Mouse (Mus musculus) gastrocnemius, adult 18-20 months (tissue): ENCODE measurements around the gene Ddx24. TPM values are rescaled to one million over a fixed set of nuclear protein-coding genes. Genes with fewer than 3 reads are reported as not detected.

Experiments
- total RNA-seq, 2 experiments: library from RNA; stranded (reverse); gene quantifications; 2 replicates each; pipeline ENCODE4 v1.2.3; 2021

Gene Ddx24
- total RNA-seq, 2 experiments from 2014 or later = 73.5 to 91.8 TPM

Other genes starting within 250 kb of the Ddx24 start
- gene Prima1, start 183.7 kb downstream of the Ddx24 start, total RNA-seq = 10 to 100 TPM in 1 of 2 experiments, 1 to 10 TPM in 1; 9.9 to 29.8 TPM
- gene Fam181a, start 114.9 kb downstream of the Ddx24 start, total RNA-seq = not detected
- gene Asb2, start 69.8 kb downstream of the Ddx24 start, total RNA-seq = 100 to 1,000 TPM; 852 to 871 TPM
- 10 to 100 TPM; 11.2 to 15.5 TPM for gene Otub2, start 37.1 kb downstream of the Ddx24 start, total RNA-seq
- gene 9330161L09Rik, start 18.0 kb downstream of the Ddx24 start, total RNA-seq = 1 to 10 TPM in 1 of 2 experiments, under 1 TPM in 1; 0.62 to 1.1 TPM
- gene Ifi27, start 8.4 kb upstream of the Ddx24 start, total RNA-seq = 10 to 100 TPM; 53.0 to 82.0 TPM
- 10 to 100 TPM; 15.5 to 29.8 TPM for gene Ifi27l2a, start 17.9 kb upstream of the Ddx24 start, total RNA-seq
- gene Ifi27l2b, start 31.4 kb upstream of the Ddx24 start, total RNA-seq = not detected
- under 1 TPM; 0.21 to 0.71 TPM for gene Ppp4r4, start 106.5 kb upstream of the Ddx24 start, total RNA-seq
- gene Serpina10, start 205.6 kb upstream of the Ddx24 start, total RNA-seq = under 1 TPM in 1 of 2 experiments, not detected in 1; 0.26 TPM
- not detected for gene Serpina6, start 231.4 kb upstream of the Ddx24 start, total RNA-seq